Mouse (Mus musculus) T-helper 17 cell (primary cell): ENCODE data around the gene Trappc13.

Experiments
- in situ Hi-C, 2 experiments: fragments of 300-600 bp; cut with MboI, MseI; formaldehyde crosslinking; loops; 1 replicate in 1 of 2; 2 replicates in 1 of 2; pipeline ENCODE4 v1.15.1; 2025; ENCODE audit warnings: high pct_unique_total_duplicates in 2 of 2

The Trappc13 gene

GRCm38 (mm10) chr13:104122078-104122840, 56.0 kb downstream of the Trappc13 start:
- in situ Hi-C loops, result no loop called here

- in situ Hi-C loops, result no loop called here
Observed at GRCm38 (mm10) chr13:104114827-104115226, 63.4 kb downstream of the Trappc13 start.

DNA sequence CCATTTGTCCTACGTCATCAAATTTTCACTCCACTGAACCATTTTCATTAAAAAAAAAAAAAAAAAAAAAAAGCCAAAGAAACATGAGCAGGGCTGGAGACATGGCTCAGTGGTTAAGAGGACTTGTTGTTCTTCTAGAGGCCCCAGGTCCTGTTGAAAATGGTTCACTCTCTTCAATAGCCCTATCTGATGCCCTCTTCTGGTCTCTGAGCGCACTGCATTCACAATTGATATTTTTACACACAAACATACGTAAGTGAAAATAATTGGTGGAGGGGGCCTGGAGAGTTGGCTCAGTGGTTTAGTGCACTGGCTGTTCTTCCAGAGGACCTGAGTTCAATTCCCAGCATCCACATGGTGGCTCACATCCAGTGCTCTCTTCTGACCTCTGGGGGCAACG, 64.5 kb downstream of the Trappc13 start:
- in situ Hi-C loops, result no loop called here

DNA sequence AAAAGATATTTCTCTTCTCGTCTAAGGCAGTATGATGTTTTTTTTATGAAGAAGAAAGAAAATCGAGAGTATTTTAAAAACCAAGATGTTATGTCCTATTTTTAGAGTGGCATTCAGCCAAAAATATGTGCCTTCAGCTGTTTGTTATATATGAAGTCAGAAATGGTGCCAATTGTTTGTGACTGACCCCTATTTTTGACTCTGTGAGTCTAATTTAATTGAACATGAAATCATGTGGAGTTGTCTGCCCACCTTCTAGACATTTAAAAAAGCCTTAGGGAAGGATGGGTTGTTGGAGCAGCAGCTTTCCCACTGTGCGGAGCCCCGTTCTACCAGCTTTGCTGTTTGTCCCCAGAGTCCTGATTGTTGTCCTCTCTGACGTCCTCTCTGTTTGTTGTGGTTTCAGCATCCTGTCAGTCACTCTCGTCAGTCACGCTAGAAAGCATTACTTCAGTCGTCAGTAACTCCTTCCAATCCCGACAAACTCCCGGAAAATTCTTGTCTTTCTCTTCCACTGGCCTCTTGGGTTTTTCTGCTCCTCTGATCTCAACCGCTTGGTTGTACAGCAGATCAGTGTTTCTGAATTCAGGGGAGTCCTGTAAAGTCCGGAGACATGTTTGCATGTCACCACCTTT, 65.9 kb downstream of the Trappc13 start:
- in situ Hi-C loops, result no loop called here

GRCm38 (mm10) chr13:104110526-104110925, 67.7 kb downstream of the Trappc13 start:
- in situ Hi-C loops, result no loop called here

DNA sequence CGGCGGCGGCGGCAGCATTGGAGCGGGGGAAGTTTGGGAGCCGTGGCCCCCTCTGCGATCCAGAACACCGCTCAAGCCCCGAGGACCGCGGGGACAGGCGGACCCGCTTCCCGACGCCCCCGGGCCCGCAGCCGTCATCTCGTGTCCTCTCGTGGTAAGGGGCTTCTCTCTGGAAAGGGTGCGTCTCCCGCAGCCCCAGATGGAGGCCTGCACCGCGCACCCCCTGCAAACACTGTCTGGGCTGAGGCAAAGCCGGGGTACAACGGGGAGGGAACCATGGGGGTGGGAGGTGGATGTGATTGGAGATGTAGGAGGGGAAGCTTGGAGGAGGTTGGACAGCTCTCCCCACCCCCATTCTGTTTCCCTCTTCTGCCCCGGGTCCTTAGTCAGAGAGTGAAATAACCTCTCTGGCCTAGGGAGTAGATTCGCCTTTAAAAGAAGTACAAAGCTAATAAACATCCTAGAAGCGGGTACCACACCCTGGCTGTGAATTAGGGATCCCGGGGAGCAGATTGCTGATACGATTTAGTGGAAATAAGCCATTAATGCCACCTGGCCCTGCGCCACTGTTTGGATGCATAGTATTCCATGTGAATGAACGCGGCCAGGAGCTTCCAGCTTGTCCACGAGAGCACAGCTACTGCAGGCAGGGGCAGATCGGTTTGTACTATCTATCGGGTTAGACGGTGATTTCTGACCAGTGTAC, 68.3 kb downstream of the Trappc13 start:
- in situ Hi-C loops, result no loop called here

- in situ Hi-C loops, result no loop called here
Observed at GRCm38 (mm10) chr13:104109288-104109815, 68.9 kb downstream of the Trappc13 start, which contains the start of the genes Nln and Sgtb. Nln (minus strand) TSS chr13:104109614. Sgtb (plus strand) TSS chr13:104109741.

- in situ Hi-C loops, result no loop called here
Observed at GRCm38 (mm10) chr13:104108651-104109287, 69.5 kb downstream of the Trappc13 start.

DNA sequence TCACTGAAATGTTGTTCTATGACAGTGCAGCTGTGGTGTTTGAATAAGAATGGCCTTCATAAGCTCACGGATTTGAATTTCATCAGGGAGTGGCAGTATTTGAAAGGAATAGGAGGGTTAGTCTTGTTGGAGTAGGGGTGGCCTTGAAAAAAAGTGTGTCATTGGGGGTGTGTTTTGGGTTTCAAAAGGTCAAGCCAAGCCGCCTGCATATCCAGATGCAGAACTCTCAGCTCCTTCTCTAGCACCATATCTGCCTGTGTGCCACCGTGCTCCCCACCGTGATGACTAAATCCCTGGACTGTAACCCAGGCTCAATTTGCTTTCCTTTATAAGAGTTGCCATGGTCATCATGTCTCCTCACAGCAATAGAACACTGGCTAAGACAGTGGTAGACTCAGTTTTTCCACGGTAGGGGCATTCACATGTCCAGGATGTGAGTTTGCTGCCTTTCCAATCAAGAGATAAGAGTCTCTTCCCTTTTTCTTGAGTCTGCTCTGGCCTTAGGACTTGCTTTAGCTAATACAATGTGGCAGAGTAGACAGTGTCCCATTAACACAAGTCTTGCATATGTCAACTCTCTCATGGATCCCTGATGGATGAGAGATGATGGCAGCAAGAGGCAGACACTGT, 76.5 kb downstream of the Trappc13 start:
- in situ Hi-C loops, result no loop called here

DNA sequence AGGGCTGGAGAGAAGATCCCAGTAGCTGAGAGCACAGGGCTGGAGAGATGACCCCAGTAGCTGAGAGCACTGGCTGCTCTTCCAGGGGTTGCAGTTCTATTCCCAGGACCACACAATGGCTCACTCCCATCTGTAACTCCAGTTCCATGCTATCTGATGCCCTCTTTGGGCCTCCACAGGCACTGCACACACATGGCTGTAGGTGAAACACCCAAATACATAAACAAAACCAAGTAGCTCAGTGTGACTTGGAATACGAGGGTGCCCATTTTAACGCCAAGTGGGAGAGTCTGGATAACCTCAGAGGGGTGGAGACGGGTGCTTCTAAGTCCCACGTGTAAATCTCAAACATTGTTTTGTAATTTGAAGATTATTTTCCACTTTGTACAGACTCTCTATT, 77.9 kb downstream of the Trappc13 start:
- in situ Hi-C loops, result no loop called here

GRCm38 (mm10) chr13:104097190-104097589, 81.1 kb downstream of the Trappc13 start:
- in situ Hi-C loops, result loop anchor here in 1 of 2 experiments (5.0 kb wide), 1 partner anchor 395 kb away; no protein-coding TSS in a partner anchor

GRCm38 (mm10) chr13:104095955-104096354, 82.3 kb downstream of the Trappc13 start:
- in situ Hi-C loops, result loop anchor here in 1 of 2 experiments (5.0 kb wide), 1 partner anchor 394 kb away; no protein-coding TSS in a partner anchor

DNA sequence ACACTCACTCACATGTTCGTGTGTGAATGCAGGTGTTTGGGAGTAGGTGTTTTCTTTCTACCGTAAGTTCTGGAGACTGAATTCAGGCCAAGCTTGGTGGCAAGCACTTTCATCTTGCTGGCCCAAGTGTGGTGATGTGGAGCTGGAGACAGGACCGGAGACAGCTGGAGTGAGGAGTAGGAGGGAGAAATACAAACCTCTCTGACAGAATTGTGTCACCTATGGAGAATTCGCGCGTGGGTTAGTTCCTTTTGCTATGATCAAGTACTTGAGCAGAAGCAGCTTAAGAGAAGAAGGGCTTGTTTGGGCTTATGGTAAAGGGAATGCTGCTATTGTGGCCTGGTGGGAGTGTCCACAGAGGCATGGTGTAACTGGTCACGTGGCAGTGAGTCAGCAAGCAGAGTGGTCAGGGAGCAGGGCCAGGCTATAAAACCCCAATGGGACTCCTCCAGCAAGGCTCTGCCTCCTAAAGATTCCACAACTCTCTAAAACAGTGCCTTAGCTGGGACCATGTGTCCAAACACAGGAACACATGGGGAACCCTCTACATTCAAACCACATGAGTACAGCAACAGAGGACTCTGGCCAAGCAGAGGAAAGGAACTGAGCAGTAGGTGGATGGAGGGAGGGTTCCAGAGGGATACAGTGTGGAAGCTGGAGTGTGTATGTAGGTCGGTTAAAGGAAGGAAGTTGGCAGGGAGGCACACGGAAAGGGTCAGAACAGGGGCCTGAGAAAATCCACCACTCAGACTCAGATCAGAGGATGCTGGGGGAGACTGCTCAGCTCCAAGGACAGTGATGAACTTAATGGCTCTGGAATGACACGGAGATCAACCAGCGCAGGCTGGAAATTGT, 83.5 kb downstream of the Trappc13 start:
- in situ Hi-C loops, result loop anchor here in 1 of 2 experiments (5.0 kb wide), 1 partner anchor 392 kb away; no protein-coding TSS in a partner anchor
